Comparison of ENCODE assay signal across 11 mouse cellular contexts in the genomic region with DNA sequence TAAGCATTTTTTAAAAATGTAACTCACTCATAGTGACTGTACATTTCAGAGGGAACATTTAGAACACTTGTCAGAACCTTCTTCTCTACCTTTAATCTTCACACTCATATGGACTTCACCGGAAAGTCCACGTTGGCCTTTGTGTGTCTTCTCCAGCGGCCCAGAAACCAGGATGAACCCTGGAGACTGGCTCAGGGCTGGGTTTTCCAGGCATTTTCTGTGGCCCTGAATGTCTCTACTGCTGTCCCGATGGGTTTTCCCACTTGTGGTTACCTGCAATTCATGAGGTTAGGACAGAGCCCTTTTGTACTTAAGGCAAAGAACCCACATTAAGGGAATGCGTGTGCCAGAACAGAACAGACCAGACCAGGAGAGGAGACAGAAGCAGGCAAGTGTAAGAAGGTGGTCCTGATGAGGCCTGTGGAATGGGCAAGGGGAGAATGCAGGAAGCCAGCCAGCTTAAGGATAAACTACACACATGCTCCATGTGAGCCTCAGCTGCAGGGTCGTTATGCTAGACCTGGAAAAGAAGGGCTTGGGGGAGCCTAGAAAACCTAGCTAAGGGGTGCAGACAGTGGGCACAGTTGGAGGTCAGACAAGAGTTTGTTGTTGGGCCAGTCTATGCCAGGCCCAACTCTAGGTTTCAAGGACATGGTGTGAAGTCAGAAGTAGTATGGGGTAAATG.
DNase-seq lines count a peak whose midpoint lies in the region; ATAC-seq and TF ChIP-seq lines count a peak whose summit lies in the region.
"Had no signal": no experiment of that assay in that cellular context is flagged by ENCODE, and none has a peak within 500 bp of the region (broad histone marks: within the 10 kb centered on the region; RNA-seq: fewer than 3 reads in every experiment).

No protein-coding gene starts in this region.

- peaks cover 34% of the 10 kb centered on the region for H3K4me1 ChIP-seq in embryonic facial prominence, embryonic 12.5 days
- peaks cover 9% of the 10 kb centered on the region for H3K4me1 ChIP-seq in embryonic fibroblast, embryonic 13.5 days (ENCODE audit: control insufficient read depth, insufficient read depth, low read length)
- peaks cover 28% of the 10 kb centered on the region for H3K4me1 ChIP-seq in limb, embryonic 15.5 days
- H3K4me1 ChIP-seq: liver, embryonic 15.5 days had no signal

- no peaks in the 10 kb centered on the region for H3K27me3 ChIP-seq in embryonic facial prominence, embryonic 12.5 days
- H3K27me3 ChIP-seq in limb, embryonic 15.5 days = no peaks in the 10 kb centered on the region
- H3K27me3 ChIP-seq: CH12.LX; liver, embryonic 15.5 days had no signal

- H3K9me3 ChIP-seq in embryonic facial prominence, embryonic 12.5 days = no peaks in the 10 kb centered on the region
- H3K9me3 ChIP-seq in limb, embryonic 15.5 days = no peaks in the 10 kb centered on the region
- H3K9me3 ChIP-seq: liver, embryonic 15.5 days had no signal

- no peaks in the 10 kb centered on the region for H3K36me3 ChIP-seq in embryonic facial prominence, embryonic 12.5 days
- no peaks in the 10 kb centered on the region for H3K36me3 ChIP-seq in limb, embryonic 15.5 days
- H3K36me3 ChIP-seq: liver, embryonic 15.5 days had no signal

- H3K27ac ChIP-seq in layer of hippocampus, adult 2 months = peak overlapping the region; percentile 40; the same call in 1 of the 2 replicates
- peak overlapping the region; percentile 83 for H3K27ac ChIP-seq in embryonic facial prominence, embryonic 12.5 days
- peak overlapping the region; percentile 38; the same call in 1 of the 2 replicates for H3K27ac ChIP-seq in embryonic fibroblast, embryonic 13.5 days (ENCODE audit: insufficient read depth, low read length)
- peak overlapping the region; percentile 68 for H3K27ac ChIP-seq in limb, embryonic 15.5 days
- H3K27ac ChIP-seq: kidney, postnatal 0 days; liver, embryonic 15.5 days had no signal

- 60% methylated on average over 6 of the region's 6 CpGs for WGBS in embryonic facial prominence, embryonic 12.5 days
- 51% methylated on average over 6 of the region's 6 CpGs for WGBS in limb, embryonic 15.5 days

- DNase-seq in layer of hippocampus, adult 2 months (ENCODE audit: low spot score in 2 of 2) = no peak
- no peak for DNase-seq in layer of hippocampus, adult 8-10 months (ENCODE audit: low spot score in 2 of 2)
- no peak for DNase-seq in left cerebral cortex, adult 9 months (ENCODE audit: low spot score in 2 of 2)
- no peak for DNase-seq in thymus, postnatal 14 days
- DNase-seq: cerebellum, adult 2 months had no signal

- H3K9ac ChIP-seq in embryonic facial prominence, embryonic 12.5 days = no peak overlapping the region
- no peak overlapping the region for H3K9ac ChIP-seq in limb, embryonic 15.5 days
- H3K9ac ChIP-seq: liver, embryonic 15.5 days had no signal

- no peak overlapping the region for H3K4me3 ChIP-seq in layer of hippocampus, adult 2 months
- no peak overlapping the region for H3K4me3 ChIP-seq in embryonic facial prominence, embryonic 12.5 days
- H3K4me3 ChIP-seq in embryonic fibroblast, embryonic 13.5 days (ENCODE audit: insufficient read depth, low read length) = no peak overlapping the region
- no peak overlapping the region for H3K4me3 ChIP-seq in limb, embryonic 15.5 days
- H3K4me3 ChIP-seq: liver, embryonic 15.5 days had no signal

- no peak for ATAC-seq in embryonic facial prominence, embryonic 12.5 days (ENCODE audit: insufficient number of reproducible peaks, insufficient read depth, low FRiP score, low TSS enrichment)
- ATAC-seq in limb, embryonic 15.5 days (ENCODE audit: insufficient number of reproducible peaks, low FRiP score, low TSS enrichment, low read depth) = no peak

- no peak for TF ChIP-seq CTCF in layer of hippocampus, adult 2 months (conservative IDR thresholded peaks at IDR 0.05)
- TF ChIP-seq CTCF in embryonic fibroblast, embryonic 13.5 days (IDR thresholded peaks at IDR 0.05; ENCODE audit: borderline replicate concordance, insufficient read depth, low read length) = no peak

- no peak for TF ChIP-seq POLR2A in embryonic fibroblast, embryonic 13.5 days (IDR thresholded peaks at IDR 0.05; ENCODE audit: low read depth, low read length)

- H3K4me2 ChIP-seq in embryonic facial prominence, embryonic 12.5 days (replicated peaks) = no peak overlapping the region
- no peak overlapping the region for H3K4me2 ChIP-seq in limb, embryonic 15.5 days
- H3K4me2 ChIP-seq: liver, embryonic 15.5 days had no signal
